Mouse (Mus musculus) cerebellum, adult 8-10 months (tissue): ENCODE measurements around the gene Sptb.

Experiments used
- DNase-seq: peaks from one replicate; pipeline ENCODE4 v3.0.0; 2022

Sptb gene

DNA sequence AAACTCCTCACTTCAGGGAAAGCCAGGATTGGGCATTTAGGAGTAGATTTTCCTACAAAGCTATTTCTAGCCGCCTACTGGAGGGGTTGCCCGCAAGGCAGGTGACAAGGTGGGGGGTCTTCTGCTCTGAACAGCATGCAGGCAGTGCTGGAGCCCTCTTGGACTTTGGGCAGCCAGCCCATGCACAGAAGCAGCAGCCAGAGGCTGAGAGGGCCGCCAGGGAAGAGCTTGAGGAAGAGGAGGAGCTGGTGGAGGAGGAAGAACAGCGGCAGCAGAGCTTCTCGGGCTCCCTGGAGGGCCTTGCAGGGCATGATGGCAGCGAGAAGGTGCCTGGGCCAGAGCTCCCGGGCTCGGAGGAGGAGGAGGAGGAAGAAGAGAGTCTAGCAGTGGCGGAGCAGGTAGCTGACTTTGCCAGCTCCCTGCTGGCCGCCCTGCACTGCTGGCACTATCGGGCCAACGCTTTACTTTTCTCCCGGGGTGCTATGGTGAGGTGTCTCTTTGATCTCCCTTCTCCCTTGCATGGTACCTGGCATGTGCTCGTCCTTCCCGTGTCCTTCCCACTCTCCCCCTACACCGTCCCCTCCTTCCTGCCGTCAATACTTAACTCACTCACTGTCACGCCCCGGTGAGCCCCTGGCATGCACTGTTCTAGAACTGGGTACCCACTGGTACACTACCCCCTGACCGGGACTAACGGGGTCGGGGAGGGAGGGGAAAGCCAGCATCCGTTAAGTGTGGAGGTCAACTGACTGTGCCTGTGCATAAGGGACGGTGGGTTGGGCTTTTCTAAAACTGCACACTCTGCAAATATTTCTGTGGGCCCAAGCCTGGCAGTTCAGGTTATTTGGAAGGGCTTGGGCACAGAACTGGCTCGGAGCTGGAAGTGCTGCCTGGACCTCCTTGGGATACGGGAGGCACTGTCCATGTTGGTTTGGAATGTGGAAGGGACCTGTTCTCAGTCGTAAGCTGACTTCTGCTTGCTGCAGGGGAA is 137.8 kb downstream of the Sptb start:
- DNase-seq: no peak

GRCm38 (mm10) chr12:76571266-76571665 is 139.1 kb downstream of the Sptb start:
- no peak for DNase-seq

- DNase-seq: no peak
Measured at GRCm38 (mm10) chr12:76570221-76570940, 140.0 kb downstream of the Sptb start.

DNA sequence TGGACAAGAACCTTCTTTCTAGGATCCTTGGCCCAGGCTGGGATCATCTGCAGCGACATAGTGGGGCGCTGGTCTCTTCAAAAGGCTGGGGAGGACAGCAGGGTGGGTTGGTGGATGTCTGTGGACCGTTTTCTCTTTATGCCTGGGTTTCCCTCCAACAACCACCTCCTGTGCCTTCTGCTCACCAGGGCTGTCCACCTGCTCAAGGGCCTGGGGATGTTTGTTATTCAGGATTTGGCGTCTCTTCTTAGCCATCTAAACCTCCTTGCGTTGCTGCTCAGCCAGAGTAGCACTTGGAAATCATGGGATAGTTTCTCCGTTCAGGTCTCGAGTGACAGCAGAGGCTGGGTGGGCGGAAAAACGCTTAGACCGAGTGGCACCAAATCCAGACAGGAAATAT is 144.1 kb downstream of the Sptb start:
- no peak for DNase-seq

DNA sequence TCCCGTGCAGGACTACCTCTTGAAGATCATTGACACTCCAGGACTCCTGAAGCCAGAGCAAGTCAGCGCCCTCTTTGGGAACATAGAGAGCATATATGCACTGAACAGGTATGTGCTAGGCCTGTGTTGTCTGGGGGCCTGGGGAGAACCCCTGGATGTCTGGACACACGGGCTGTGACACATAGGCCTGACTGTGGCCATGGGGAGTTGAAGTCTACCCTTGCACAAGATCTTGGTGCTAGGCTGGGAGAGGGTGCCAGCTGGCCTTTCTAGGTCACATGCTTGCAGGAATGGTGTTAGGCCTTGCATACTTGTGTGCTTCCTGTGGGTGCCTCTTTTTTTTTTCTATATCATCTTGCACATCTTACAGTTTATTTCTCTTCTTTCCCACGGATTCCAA is 148.2 kb downstream of the Sptb start:
- no peak for DNase-seq

GRCm38 (mm10) chr12:76558206-76558605 is 152.1 kb downstream of the Sptb start:
- no peak for DNase-seq

- no peak for DNase-seq
Measured at GRCm38 (mm10) chr12:76556745-76557389, 153.5 kb downstream of the Sptb start.

GRCm38 (mm10) chr12:76556187-76556586 is 154.2 kb downstream of the Sptb start:
- DNase-seq: no peak

DNA sequence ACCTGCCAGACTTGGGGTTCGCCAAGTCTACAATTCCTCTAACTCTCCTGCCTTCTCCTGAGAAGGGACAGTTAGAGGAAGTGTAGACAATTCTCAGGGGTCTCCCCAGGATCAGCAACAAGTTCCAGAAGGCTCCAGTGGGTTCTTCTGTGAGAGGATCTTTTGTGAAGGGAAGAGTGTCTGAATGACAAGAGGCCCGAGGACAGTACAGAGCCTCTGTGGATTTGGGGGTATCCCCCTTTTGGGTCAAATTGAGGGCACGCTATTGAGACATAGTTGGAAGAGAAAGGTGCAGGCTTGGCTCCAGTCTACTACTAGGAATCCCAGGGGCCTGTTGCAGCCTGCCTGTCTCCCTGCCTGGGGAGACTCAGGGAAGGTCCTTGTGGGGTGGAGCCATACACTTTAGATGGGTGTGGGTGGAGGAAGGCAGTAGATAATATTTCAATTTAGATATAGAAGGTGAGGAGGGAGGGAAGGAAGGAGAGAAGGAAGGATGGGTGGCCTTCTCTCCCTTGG is 155.4 kb downstream of the Sptb start:
- no peak for DNase-seq

- no peak for DNase-seq
Measured at GRCm38 (mm10) chr12:76554392-76554791, 156.0 kb downstream of the Sptb start.

DNA sequence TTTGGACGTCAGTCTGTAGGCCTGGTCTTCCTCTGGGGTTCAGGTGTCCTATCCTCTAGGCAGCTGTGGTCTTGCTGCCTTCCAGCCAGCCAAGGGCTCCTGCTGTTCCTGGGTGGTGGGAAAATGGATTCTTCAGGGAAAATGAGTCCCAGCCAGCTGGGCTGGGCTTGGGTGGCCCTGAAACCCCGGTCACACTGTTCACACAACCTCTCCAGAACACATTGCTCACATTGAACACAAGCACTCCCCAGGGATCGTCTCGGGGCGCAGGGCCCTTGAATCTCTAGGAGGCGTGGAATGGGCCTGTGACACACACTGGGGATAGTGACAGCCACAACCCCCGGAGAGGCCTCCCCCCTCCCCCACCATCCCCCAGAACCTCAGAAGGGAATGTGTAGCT is 156.4 kb downstream of the Sptb start:
- no peak for DNase-seq

DNA sequence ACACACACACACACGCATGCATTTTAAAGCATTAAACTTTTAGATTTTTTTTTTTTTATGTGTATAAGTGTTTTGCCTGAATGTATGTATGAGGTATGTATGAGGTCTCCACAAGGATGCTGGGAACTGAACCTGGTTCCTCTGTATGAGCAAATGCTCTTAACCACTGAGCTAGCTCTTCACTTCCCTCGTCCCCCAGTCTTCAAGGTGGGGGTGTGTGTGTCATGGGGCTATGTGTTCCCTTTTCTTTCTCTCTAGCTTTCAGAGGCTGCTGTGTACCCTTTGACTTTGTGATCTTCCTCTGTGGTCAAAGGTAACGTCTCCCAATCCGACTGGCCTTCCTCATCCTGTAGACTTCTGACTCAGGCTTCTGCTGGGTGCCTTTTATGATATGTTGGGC is 157.4 kb downstream of the Sptb start:
- DNase-seq: no peak

- no peak for DNase-seq
Measured at GRCm38 (mm10) chr12:76552321-76552720, 158.0 kb downstream of the Sptb start.

- no peak for DNase-seq
Measured at GRCm38 (mm10) chr12:76549203-76549602, 161.1 kb downstream of the Sptb start.

- DNase-seq: no peak
Measured at GRCm38 (mm10) chr12:76548082-76548423, 162.3 kb downstream of the Sptb start.

- DNase-seq: no peak
Measured at GRCm38 (mm10) chr12:76547409-76548081, 162.8 kb downstream of the Sptb start.

GRCm38 (mm10) chr12:76546383-76547276 is 163.7 kb downstream of the Sptb start:
- peak; percentile 41 for DNase-seq

DNA sequence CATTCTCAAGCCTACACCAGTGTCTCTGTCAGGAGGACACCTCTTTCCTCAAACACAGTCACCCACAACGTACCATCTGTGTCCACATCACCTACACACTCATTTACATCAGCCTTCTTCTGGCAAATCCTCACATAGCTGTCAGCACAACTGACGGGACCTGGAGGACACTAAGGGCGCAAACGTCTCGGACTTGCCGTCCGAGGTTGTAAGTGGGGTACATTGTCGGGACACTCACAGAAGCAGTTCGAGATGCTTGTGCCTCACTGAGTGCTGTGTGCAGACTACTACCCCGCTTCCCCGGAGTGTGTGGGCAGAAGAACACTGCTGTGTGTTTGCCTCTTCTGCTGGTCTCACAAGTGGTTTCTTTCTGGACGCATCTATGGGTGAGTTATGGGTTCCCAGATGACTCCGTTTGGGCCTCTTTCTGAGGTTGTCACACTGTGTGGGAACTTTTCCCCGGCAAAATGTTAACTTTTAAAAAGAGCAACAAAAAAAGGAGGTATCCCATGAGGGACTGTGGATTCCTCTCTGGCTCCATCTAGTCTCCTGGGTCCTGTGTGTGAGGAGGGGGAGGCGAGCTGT is 164.5 kb downstream of the Sptb start:
- no peak for DNase-seq

- DNase-seq: no peak
Measured at GRCm38 (mm10) chr12:76541879-76542278, 168.5 kb downstream of the Sptb start.

GRCm38 (mm10) chr12:76541475-76541874 is 168.9 kb downstream of the Sptb start:
- DNase-seq: no peak

GRCm38 (mm10) chr12:76540701-76541221 is 169.6 kb downstream of the Sptb start:
- DNase-seq: no peak
